Mouse (Mus musculus) lung, embryonic 14.5 days (tissue): ENCODE data around the gene Cerkl. TPM values are rescaled to one million over a fixed set of nuclear protein-coding genes. Genes with fewer than 3 reads are reported as not detected.

ENCODE experiments used
- ATAC-seq: fragments of 200-750 bp; cut with Nextera tagmentation; 2 replicates; pipeline ENCODE4 v1.8.0; 2017; ENCODE audit warnings: mild to moderate bottlenecking, moderate TSS enrichment, moderate library complexity; ENCODE audit not compliant: insufficient read depth
- DNase-seq: peaks from one replicate; pipeline ENCODE4 v3.0.0-alpha.2; 2015
- H3K27ac ChIP-seq: fragments of 300-500 bp; sonication (generic); 2 replicates; pipeline ENCODE4 v1.5.1; 2014; ENCODE audit warnings: low read depth, mild to moderate bottlenecking, moderate library complexity
- H3K27me3 ChIP-seq: fragments of 300-500 bp; sonication (generic); 2 replicates; pipeline ENCODE4 v1.6.1; 2014; ENCODE audit warnings: low read length, control low read depth; ENCODE audit not compliant: insufficient read depth
- H3K36me3 ChIP-seq: fragments of 300-500 bp; sonication (generic); 2 replicates; pipeline ENCODE4 v1.6.1; 2014; ENCODE audit warnings: control low read depth; ENCODE audit not compliant: insufficient read depth
- H3K4me1 ChIP-seq: fragments of 300-500 bp; sonication (generic); 2 replicates; pipeline ENCODE4 v1.6.1; 2014; ENCODE audit warnings: antibody characterized with exemption, control low read depth; ENCODE audit not compliant: insufficient read depth
- H3K4me2 ChIP-seq: fragments of 300-500 bp; sonication (generic); 2 replicates; pipeline ENCODE4 v1.6.1; 2014; ENCODE audit warnings: mild to moderate bottlenecking
- H3K4me3 ChIP-seq: fragments of 300-500 bp; sonication (generic); 2 replicates; pipeline ENCODE4 v1.5.1; 2014; ENCODE audit warnings: low read depth, low read length
- H3K9ac ChIP-seq: fragments of 300-500 bp; sonication (generic); 2 replicates; pipeline ENCODE4 v1.6.1; 2014
- H3K9me3 ChIP-seq: fragments of 300-500 bp; sonication (generic); 2 replicates; pipeline ENCODE4 v1.6.1; 2016; ENCODE audit warnings: low read depth, low read length, control low read depth
- CTCF ChIP-seq: IDR thresholded peaks from 2 replicates; pipeline ENCODE4 v1.5.1; 2016; ENCODE audit warnings: antibody characterized with exemption, low read depth
- WGBS: fragments of 180-500 bp; shearing (Covaris S2); extraction: QIAGEN DNeasy Blood & Tissue Kit; methylation state at CpG from one replicate; pipeline ENCODE4 v1.1.7; 2014; 5-methylcytosine and 5-hydroxymethylcytosine counted together
- polyA plus RNA-seq: library from polyadenylated mRNA; unstranded; fragments of >200 nt; fragmentation: Nextera tagmentation; extraction: Ambion mirVana; gene quantifications from 2 replicates; pipeline ENCODE4 v1.2.1, GENCODE M21; 2014

The Cerkl gene
- polyA plus RNA-seq, 1 experiment from 2014 or later, result 0.12 TPM

DNA sequence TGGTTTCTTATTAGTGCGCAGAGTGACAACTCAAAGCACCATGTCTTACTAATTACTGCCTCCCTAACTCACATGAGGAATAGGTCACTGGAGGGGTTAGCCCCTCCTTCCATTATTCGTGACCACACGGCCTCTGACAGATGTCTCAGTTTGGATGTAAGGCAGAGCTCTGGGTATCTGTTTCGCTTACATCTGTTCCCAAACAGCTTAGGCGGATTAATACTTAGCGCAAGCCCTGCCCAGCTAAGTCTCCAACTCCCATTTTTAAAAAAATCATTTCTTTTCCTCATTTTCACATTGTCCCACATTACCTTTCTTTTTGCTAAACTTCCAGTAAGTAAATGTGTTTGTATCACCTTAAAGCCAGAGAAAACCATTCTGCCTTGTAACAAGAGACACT is 34.9 kb downstream of the Cerkl start:
- ATAC-seq (no peak), DNase-seq (no peak)
- Histone ChIP-seq H3K4me2 (no peak overlapping the region), H3K9ac (no peak overlapping the region), H3K27me3 (no peaks in the 10 kb centered on the region), H3K4me3 (no peak overlapping the region), H3K27ac (no peak overlapping the region), H3K36me3 (no peaks in the 10 kb centered on the region), H3K9me3 (no peaks in the 10 kb centered on the region), H3K4me1 (no peaks in the 10 kb centered on the region)
- WGBS, result 52% methylated on average over 6 of the region's 6 CpGs
- no peak for TF ChIP-seq CTCF

DNA sequence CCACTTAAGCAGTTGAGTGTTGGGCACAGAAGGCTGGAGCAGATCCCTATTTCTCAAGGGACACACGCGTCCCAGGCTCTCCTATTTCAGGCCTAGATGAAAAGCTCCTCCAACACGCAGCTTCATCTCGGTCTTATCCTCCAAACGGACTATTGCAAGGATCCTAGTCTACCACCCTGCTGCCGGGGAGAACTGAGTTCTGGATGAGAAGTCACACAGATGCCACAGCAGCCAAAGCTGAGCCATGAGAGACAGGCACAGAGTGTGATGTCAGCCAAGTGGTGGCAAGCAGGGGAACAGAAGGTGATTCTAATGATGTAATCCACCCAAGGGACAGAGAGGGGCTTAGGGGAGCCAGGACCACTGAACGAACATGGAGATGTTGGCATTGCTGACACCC is 42.1 kb downstream of the Cerkl start:
- no peak overlapping the region for H3K4me3 ChIP-seq
- H3K36me3 ChIP-seq, result no peaks in the 10 kb centered on the region
- H3K9ac ChIP-seq, result no peak overlapping the region
- no peaks in the 10 kb centered on the region for H3K9me3 ChIP-seq
- H3K4me1 ChIP-seq, result no peaks in the 10 kb centered on the region
- ATAC-seq, result no peak
- TF ChIP-seq CTCF, result no peak
- no peak overlapping the region for H3K4me2 ChIP-seq
- no peak overlapping the region for H3K27ac ChIP-seq
- 88% methylated on average over 7 of the region's 7 CpGs for WGBS
- no peak for DNase-seq
- H3K27me3 ChIP-seq, result no peaks in the 10 kb centered on the region

DNA sequence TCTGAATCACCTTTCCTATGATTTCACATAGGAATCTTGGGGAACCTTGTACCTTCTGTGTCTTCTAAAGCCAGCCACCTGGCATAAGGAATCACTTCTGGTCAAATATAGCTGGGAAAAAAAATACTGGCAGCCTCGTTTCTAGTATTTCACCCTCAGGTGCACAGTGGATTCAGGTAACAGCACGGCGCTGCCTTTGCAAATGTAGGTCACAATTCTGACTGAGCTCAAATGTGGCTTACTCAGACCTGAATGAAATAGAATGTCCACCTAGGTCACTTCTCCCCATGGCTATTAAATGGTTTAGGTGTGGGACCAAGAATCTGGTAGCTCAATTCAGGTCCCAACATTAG is 45.7 kb downstream of the Cerkl start:
- Histone ChIP-seq H3K4me1 (no peaks in the 10 kb centered on the region), H3K9ac (no peak overlapping the region), H3K36me3 (no peaks in the 10 kb centered on the region), H3K27ac (no peak overlapping the region), H3K9me3 (no peaks in the 10 kb centered on the region), H3K4me2 (no peak overlapping the region), H3K4me3 (no peak overlapping the region), H3K27me3 (no peaks in the 10 kb centered on the region)
- TF ChIP-seq CTCF, result no peak
- ATAC-seq, result no peak
- WGBS, result 77% methylated on average over 3 of the region's 3 CpGs
- DNase-seq, result no peak

DNA sequence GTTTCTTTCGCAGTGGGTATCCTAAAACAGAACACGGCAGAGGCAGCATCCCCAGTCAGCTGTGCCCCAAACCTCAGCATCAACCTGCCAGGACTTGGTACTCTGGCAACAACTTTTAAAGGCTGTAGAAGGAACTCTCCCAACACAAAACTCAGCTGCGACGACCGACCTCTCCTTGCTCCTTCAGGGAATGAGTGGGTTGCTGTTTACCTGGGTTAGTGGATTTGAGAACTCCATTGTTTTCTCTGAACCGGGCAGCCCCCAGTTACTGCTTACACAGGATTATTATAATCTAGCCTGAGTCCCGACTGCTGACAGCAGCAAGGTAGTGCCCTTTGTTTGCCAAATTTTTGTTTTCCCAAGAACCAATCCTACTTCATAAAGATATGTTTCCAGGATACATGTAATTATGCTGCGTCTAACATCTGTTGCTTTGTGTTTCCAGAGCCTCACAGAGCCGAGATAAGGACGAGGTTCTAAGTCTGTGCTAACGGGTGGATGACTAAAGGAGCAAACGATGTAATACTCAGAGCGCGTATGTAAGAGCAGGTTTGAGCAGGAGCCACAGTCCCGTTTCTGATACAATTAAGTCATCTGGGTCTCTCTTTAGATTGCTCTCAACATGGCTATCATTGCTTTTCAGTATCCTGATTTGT is 46.2 kb downstream of the Cerkl start:
- 51% methylated on average over 15 of the region's 15 CpGs for WGBS
- H3K27me3 ChIP-seq, result no peaks in the 10 kb centered on the region
- no peak overlapping the region for H3K27ac ChIP-seq
- H3K36me3 ChIP-seq, result no peaks in the 10 kb centered on the region
- no peak overlapping the region for H3K4me2 ChIP-seq
- DNase-seq, result no peak
- no peaks in the 10 kb centered on the region for H3K4me1 ChIP-seq
- no peak for TF ChIP-seq CTCF
- ATAC-seq, result no peak
- H3K4me3 ChIP-seq, result no peak overlapping the region
- H3K9me3 ChIP-seq, result no peaks in the 10 kb centered on the region
- no peak overlapping the region for H3K9ac ChIP-seq

DNA sequence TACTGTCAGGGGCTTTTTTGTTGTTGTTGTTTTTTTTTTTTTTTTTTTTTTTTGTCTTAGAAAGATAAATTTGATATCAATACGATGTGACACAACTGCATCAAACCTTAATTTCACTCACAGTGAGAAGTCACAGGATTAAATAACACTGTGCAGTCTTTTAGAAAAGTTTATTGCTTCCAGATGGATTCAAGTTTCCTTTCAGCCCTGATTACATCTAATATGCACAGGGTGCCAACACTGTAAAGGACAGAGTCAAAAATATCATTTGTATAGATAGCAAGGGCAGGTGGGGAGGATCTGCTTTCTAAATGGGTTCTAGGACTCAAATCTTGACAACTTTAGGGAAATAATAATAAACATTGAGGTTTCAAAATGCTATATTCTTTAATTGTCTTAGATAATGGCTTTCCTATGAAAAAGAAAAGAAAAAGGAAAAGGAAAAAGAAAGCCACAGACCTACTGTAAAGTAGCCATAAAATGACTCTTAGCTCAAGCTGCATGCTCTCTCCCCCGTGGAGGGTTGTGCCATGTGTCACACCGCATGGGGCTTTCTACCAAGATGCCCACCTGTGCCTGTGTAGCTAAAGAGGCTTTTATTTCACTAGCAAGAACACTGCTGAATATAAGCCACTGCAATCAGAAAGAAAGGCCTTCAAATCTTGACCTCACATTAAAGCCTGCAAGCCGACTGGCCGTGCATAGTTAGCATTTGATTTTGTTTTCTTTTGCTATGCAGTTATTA is 50.8 kb downstream of the Cerkl start:
- Histone ChIP-seq H3K36me3 (no peaks in the 10 kb centered on the region), H3K4me2 (no peak overlapping the region), H3K9me3 (no peaks in the 10 kb centered on the region), H3K27me3 (no peaks in the 10 kb centered on the region), H3K4me3 (no peak overlapping the region), H3K9ac (no peak overlapping the region), H3K4me1 (no peaks in the 10 kb centered on the region), H3K27ac (no peak overlapping the region)
- WGBS, result 76% methylated on average over 5 of the region's 5 CpGs
- DNase-seq (no peak), ATAC-seq (no peak)
- TF ChIP-seq CTCF, result no peak

DNA sequence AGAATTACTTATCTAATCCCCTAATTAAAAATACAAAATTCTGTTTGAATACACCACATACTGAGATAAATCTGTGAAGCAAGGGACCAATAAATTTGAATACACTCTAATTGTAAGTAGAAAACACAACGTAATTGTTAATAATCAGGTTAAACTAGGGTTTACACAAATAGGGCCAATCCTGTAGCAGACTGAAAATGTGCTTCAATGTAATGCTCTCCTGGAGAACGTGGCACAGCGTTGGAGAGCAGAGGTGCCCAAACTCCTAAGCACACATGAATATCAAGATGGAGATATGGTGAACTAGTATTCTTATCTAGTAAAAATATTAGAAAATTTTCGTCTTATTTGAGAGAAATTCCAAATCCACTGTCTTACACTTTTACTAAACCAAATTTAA is 56.5 kb downstream of the Cerkl start:
- ATAC-seq (no peak), DNase-seq (no peak)
- Histone ChIP-seq H3K36me3 (no peaks in the 10 kb centered on the region), H3K27ac (no peak overlapping the region), H3K27me3 (no peaks in the 10 kb centered on the region), H3K4me2 (no peak overlapping the region), H3K4me1 (no peaks in the 10 kb centered on the region), H3K4me3 (no peak overlapping the region), H3K9ac (no peak overlapping the region), H3K9me3 (no peaks in the 10 kb centered on the region)
- no peak for TF ChIP-seq CTCF
- WGBS, result 70% methylated on average over 4 of the region's 4 CpGs

DNA sequence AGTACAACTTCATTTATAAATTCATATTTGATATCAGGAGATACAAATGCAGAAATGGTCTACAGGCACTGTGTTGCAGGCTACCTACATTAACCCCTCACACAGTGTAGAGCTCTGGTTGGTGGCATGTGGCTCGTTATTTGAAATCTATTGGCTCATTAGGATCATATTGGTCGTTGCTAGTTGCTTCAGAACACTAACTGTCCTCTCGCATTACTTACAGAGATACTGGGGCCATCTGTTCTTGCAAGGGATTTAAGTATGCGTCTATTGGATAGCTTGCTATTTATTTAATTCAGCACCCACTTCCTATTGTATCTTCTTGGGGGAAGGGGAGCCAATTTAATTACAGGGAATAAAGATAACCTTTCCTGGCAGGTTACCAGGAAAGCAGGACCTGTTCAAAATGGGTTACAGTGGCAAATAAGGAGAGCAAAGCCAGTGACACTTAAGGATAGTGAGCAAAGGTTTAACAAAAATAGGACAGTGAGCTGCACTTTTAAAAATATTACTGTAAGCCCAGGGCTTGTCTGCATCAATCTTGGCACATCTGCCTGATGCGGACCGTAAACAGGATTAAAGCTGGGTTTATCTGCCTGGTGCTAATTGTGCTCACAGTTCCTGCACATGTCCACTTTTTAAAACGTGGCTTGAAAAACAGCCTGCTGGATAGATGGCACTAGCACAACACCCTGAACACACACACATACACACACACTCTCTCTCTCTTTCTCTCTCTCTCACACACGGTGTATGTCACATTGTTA is 57.2 kb downstream of the Cerkl start:
- no peaks in the 10 kb centered on the region for H3K36me3 ChIP-seq
- WGBS, result 60% methylated on average over 8 of the region's 8 CpGs
- DNase-seq (no peak), ATAC-seq (no peak)
- H3K4me1 ChIP-seq, result no peaks in the 10 kb centered on the region
- H3K9me3 ChIP-seq, result no peaks in the 10 kb centered on the region
- H3K27me3 ChIP-seq, result no peaks in the 10 kb centered on the region
- no peak overlapping the region for H3K4me2 ChIP-seq
- no peak overlapping the region for H3K9ac ChIP-seq
- H3K4me3 ChIP-seq, result no peak overlapping the region
- H3K27ac ChIP-seq, result no peak overlapping the region
- TF ChIP-seq CTCF, result no peak
